Mouse (Mus musculus): Measurements from ENCODE around the gene Snd1.

Snd1 gene

DNA sequence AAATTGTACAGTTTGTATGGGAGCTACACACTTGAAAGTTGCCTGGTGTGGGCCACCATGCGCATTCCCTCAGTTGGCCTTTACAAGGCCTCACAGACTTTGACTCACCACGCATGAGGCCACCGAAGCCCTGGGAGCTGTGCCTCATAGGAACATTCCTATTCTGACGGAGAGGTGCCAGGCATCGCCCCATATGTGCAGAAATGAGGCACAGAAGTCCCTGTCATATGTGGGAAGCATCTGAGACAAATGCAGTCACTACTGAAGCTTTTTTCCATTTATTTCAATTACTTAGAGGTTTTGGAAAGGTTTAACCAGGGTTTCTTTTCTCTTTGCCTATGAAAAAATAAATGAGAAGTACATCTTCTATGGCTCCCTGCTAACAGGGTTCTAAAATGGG, 278.3 kb downstream of the Snd1 start:
- no peak for DNase-seq (ENCODE audit: low spot score)

GRCm38 (mm10) chr6:28753681-28754080, 278.7 kb downstream of the Snd1 start:
- no peak for DNase-seq (ENCODE audit: low spot score)

GRCm38 (mm10) chr6:28754127-28754898, 279.4 kb downstream of the Snd1 start:
- DNase-seq (ENCODE audit: low spot score): no peak

DNA sequence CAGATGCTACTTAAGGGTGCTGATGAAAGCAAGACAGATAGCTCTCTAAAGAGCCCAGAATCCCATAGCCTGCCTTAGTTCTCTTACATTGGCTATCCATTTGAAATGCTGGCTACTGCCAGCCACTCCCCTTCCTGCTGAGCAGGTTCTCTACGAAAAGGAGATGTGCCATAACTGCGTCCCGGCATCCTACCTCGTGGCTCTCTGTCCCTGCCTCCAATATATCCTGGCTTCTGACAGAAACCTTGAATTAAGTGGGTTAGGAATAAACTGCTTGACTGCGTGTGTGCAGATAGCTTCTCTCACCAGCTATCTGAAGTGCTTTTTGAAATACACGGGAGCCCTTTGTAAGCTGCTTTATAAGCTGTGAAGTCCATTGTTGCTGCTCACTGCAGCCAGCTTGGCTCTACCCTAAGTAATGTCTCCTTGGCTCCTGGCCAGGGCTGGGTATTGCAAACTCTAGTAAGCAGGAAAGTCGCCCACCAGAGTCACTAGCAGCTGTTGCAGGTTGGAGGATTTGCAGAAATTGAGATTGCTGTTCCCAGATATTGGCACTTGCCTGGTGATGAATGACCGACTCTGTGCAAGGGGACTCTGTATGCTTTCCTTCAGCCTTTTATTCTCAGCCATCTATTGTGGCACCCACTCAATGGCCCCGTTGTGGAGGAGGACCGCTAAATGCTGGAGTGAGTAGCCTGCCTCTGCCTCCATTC, 281.5 kb downstream of the Snd1 start:
- no peak for DNase-seq (ENCODE audit: low spot score)

GRCm38 (mm10) chr6:28758293-28758692, 283.4 kb downstream of the Snd1 start:
- no peak for DNase-seq (ENCODE audit: low spot score)

GRCm38 (mm10) chr6:28761728-28762127, 286.8 kb downstream of the Snd1 start:
- no peak for DNase-seq (ENCODE audit: low spot score)

DNA sequence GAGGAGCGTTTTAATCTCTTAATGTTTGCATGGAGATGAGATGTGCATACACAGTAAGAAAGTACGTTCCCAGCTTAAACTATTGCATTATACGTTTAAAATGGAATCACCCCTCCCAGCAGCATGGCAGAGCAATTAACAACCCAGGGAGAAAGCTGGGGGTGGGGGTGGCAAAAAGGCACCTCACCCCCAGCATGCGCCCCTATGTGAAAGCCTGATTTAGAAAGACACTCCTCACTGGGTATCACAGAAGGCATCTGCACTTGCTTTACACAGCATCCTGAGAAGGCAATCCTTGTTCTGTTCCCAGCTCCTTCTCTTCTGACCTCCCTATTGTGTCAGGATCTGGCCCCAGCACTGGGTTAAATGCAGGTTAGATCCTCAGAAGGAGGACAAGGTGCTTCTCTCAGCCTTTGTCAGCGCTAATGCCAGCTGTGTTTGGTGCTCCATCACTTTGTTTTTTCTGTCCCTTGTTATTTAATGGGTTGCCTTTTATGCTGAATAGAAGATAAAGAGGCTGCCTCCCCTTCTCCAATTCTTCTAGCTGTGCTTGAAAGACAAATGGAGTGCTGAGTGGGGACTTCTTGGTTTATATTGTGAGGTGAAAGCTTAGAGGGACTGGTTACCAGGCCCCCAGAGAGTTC, 287.3 kb downstream of the Snd1 start:
- DNase-seq (ENCODE audit: low spot score): no peak

GRCm38 (mm10) chr6:28766622-28767021, 291.7 kb downstream of the Snd1 start:
- DNase-seq (ENCODE audit: low spot score): no peak

- no peak for DNase-seq (ENCODE audit: low spot score)
Measured at GRCm38 (mm10) chr6:28767891-28768481, 293.0 kb downstream of the Snd1 start.

DNA sequence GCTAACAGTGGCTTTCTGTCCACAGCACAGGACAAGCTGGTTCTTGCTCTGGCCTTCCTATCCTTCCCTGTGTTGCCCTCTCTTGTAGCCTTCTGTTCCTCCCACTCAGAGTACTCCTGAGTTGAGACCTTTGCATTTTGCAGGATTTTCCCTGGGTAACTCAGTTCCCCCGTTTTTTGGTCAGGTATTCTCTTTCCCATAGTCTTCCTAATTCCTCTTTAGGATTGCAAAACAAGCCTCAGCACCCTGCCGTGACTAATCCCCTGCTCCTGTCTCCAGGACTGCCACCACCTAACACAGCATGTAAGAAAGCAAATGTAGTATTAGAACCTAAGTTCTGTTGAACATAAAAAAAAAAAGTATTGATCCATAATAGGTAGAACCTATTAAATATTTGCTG, 296.4 kb downstream of the Snd1 start:
- DNase-seq (ENCODE audit: low spot score): no peak

DNA sequence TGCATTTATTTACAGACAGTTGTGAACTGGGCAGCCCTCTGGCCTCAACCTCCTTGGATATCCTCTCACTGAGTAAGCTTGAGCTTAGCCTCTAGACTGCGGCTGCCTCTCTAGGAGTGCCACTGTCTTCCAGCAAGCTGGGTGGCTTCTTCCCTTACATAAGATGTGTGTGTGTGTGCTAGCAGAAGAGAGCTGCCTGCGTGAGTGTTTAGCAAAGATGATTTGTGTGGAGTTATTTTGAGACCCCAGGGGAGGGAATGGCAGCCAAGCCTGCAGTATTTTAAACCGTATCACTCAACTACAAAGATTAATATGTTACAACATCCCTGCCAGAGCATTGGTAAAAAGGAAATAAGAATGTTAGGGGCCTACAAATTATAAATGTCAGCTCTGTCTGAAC, 306.8 kb downstream of the Snd1 start:
- no peak for DNase-seq (ENCODE audit: low spot score)

- no peak for DNase-seq (ENCODE audit: low spot score)
Measured at GRCm38 (mm10) chr6:28783082-28783647, 308.2 kb downstream of the Snd1 start.

DNA sequence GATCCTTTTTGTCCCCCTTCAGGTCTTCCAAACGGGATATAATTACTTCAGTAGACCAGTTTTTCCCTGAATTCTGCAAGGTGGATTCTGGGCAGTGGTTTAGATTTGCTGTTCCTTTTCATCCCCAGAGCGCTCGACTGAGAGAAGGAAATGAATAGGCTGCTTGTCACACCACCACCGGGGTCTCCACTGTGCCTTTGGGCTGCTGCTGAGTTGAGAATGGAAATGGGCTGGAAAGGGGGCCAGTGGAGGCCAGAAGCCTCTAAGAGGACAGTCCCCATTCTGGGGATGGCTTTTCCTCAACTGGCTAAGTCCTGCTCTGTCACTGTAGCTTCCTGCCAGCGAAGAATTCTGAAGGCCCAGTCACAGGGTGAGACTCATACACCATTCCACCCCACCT, 309.0 kb downstream of the Snd1 start:
- no peak for DNase-seq (ENCODE audit: low spot score)

- no peak for DNase-seq (ENCODE audit: low spot score)
Measured at GRCm38 (mm10) chr6:28785770-28786169, 310.8 kb downstream of the Snd1 start.

- no peak for DNase-seq (ENCODE audit: low spot score)
Measured at GRCm38 (mm10) chr6:28787133-28787532, 312.2 kb downstream of the Snd1 start.

GRCm38 (mm10) chr6:28789685-28790084, 314.7 kb downstream of the Snd1 start:
- no peak for DNase-seq (ENCODE audit: low spot score)

DNA sequence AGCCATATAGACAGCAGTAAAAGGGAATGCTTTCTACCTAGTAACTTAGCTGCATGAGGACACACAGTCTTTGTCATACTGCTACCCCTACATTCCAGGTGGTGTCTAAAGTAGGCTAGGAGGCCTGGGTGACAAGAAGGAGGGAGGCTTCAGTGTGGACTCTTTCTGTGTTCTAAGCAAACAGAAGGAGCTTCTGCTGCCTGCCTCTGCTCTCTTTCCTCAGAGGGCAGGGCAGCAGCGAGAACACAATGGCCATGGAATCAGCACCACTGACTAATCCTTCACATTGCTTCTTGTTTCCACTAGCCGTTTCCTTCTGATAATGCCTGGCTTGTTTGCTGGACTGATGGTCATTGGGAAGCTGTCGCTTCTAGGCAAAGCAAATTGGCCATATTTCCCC, 316.2 kb downstream of the Snd1 start:
- DNase-seq (ENCODE audit: low spot score): no peak

- DNase-seq (ENCODE audit: low spot score): no peak
Measured at GRCm38 (mm10) chr6:28791809-28792208, 316.9 kb downstream of the Snd1 start.

DNA sequence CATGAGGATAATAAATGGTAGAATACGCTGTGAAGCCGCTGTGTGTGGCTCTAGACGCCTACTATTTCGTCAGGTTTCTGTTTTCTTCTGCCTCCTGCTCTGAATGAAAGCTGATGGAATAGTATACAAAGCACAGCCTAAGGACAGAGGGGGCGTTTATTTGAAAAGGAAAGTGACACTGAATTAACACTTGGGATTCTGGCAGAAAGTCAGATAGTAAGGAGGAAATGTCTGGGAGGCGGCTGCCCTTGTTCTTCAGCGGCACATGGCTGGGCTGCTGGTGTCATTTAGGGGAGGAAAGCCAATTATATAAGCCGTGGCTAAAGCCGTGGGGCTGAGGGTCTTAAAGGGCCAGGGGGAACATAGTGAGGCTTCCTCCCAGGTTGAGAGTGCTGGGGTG, 320.4 kb downstream of the Snd1 start:
- DNase-seq (ENCODE audit: low spot score): no peak

DNA sequence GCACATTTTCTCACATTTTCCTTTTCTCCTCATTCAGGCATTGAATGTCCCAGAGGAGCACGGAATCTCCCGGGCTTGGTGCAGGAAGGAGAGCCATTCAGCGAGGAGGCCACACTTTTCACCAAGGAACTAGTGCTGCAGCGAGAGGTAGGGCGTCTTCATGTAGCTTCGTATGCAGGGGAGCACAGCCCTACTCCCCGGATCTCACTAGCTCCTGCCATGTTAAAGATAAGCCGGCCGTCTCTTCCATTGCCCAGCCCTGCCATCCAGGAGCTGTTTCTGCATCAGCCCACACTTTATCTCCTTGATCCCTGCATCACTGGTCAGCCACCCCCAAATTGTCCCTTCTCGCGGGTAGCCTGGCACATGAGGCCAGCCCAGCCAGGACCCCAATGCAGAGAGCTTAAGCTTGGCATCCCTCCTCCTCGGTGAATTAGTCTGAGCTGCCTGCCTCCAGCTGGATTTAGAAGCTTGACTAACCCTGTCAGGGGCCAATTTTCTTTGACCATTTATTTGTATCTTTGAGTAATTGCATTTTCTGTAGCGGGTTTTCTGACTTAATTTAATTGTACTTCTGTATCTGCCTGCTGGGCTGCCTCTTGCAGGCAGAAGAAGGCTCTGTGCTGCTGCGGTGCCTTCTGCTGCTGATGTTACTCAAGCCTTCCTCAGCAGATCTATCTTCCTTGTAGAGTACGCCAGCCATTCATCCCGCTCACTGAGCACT, 321.0 kb downstream of the Snd1 start:
- DNase-seq (ENCODE audit: low spot score): no peak

GRCm38 (mm10) chr6:28799818-28800217, 324.9 kb downstream of the Snd1 start:
- no peak for DNase-seq (ENCODE audit: low spot score)

DNA sequence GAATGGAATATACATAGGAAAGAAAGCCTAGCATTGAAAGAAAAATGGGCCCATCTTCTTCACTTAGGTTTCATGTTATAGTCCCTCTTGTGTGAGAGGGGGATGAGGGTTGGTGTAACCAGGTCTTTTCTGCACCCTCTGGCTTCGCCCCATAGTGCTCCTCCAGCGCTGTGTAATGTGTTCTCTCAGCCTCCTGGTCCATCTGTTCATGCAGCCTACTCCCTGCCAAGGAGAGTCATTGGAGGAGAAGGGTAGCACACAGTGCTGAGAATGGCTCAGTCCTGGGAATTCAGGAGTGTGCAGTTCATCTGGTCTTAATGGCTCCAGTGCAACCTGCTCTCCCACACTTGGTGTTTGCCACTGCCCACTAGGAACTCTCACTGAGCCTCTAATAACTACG, 326.0 kb downstream of the Snd1 start:
- no peak for DNase-seq (ENCODE audit: low spot score)
